Mouse (Mus musculus): ENCODE measurements around the gene Bax. TPM values are rescaled to one million over a fixed set of nuclear protein-coding genes. Genes with fewer than 3 reads are reported as not detected.

Gene Bax
- total and polyA plus RNA-seq, 3 experiments, result 21.9 to 47.2 (median 25.9) TPM

- intact Hi-C loops (cut with DNase I), result loop anchor here (2.0 kb wide), 1 partner anchor 111 kb away; no protein-coding TSS in a partner anchor
- H3K9ac ChIP-seq (ENCODE audit: low read depth, low read length), result no peak overlapping the region
- no peak for DNase-seq
- no peaks in the 10 kb centered on the region for H3K4me1 ChIP-seq (ENCODE audit: control insufficient read depth, insufficient read depth, low read length)
- H3K4me3 ChIP-seq, result no peak overlapping the region
- TF ChIP-seq CTCF (IDR thresholded peaks at IDR 0.05) (no peak), EP300 (IDR thresholded peaks at IDR 0.05; ENCODE audit: insufficient read depth, low read depth, low read length) (no peak), POLR2A (IDR thresholded peaks at IDR 0.05; ENCODE audit: insufficient read depth, low read depth, low read length) (no peak)
- H3K27ac ChIP-seq, result no peak overlapping the region
- no peaks in the 10 kb centered on the region for H3K36me3 ChIP-seq (ENCODE audit: control insufficient read depth, insufficient read depth, low read length)
- 81% methylated on average over 1 of the region's 1 CpGs for WGBS
- no peaks in the 10 kb centered on the region for H3K79me2 ChIP-seq (replicated peaks; ENCODE audit: control insufficient read depth, insufficient read depth, low read length)
- no peaks in the 10 kb centered on the region for H3K27me3 ChIP-seq (ENCODE audit: control insufficient read depth, insufficient read depth, low read length)
These were observed 16.7 kb downstream of the Bax start for GRCm38 (mm10) chr7:45449974-45450373.

GRCm38 (mm10) chr7:45447325-45447990 lies 19.2 kb downstream of the Bax start:
- H3K9ac ChIP-seq (ENCODE audit: low read depth, low read length), result no peak overlapping the region

GRCm38 (mm10) chr7:45446589-45446988 lies 20.1 kb downstream of the Bax start:
- no peak for TF ChIP-seq POLR2A (IDR thresholded peaks at IDR 0.05; ENCODE audit: insufficient read depth, low read depth, low read length)
- intact Hi-C loops (cut with DNase I), result no loop called here
- no peaks in the 10 kb centered on the region for H3K4me1 ChIP-seq (ENCODE audit: control insufficient read depth, insufficient read depth, low read length)
- H3K79me2 ChIP-seq (replicated peaks; ENCODE audit: control insufficient read depth, insufficient read depth, low read length), result no peaks in the 10 kb centered on the region
- H3K27ac ChIP-seq, result no peak overlapping the region
- no peaks in the 10 kb centered on the region; the same call in 1 of the 2 replicates for H3K36me3 ChIP-seq (ENCODE audit: control insufficient read depth, insufficient read depth, low read length)
- DNase-seq, result no peak
- H3K9ac ChIP-seq (ENCODE audit: low read depth, low read length), result no peak overlapping the region
- no peak overlapping the region for H3K4me3 ChIP-seq
- H3K27me3 ChIP-seq (ENCODE audit: control insufficient read depth, insufficient read depth, low read length), result no peaks in the 10 kb centered on the region

More at GRCm38 (mm10) chr7:45447325-45447990, 19.2 kb downstream of the Bax start:
- intact Hi-C loops (cut with DNase I), result no loop called here
- Histone ChIP-seq H3K27me3 (ENCODE audit: control insufficient read depth, insufficient read depth, low read length) (no peaks in the 10 kb centered on the region), H3K27ac (no peak overlapping the region), H3K36me3 (ENCODE audit: control insufficient read depth, insufficient read depth, low read length) (no peaks in the 10 kb centered on the region; the same call in 1 of the 2 replicates), H3K4me1 (ENCODE audit: control insufficient read depth, insufficient read depth, low read length) (no peaks in the 10 kb centered on the region), H3K4me3 (no peak overlapping the region), H3K79me2 (replicated peaks; ENCODE audit: control insufficient read depth, insufficient read depth, low read length) (no peaks in the 10 kb centered on the region)
- WGBS, result 39% methylated on average over 11 of the region's 11 CpGs
- DNase-seq, result no peak
- TF ChIP-seq POLR2A (IDR thresholded peaks at IDR 0.05; ENCODE audit: insufficient read depth, low read depth, low read length) (no peak), CTCF (IDR thresholded peaks at IDR 0.05) (peak; percentile 65), EP300 (IDR thresholded peaks at IDR 0.05; ENCODE audit: insufficient read depth, low read depth, low read length) (0 out of 2 replicates have a peak, but pooled peaks have one; percentile 38)

- no peak for TF ChIP-seq CTCF (IDR thresholded peaks at IDR 0.05)
- TF ChIP-seq POLR2A (IDR thresholded peaks at IDR 0.05; ENCODE audit: insufficient read depth, low read depth, low read length), result 0 out of 2 replicates have a peak, but pooled peaks have one; percentile 11
- TF ChIP-seq EP300 (IDR thresholded peaks at IDR 0.05; ENCODE audit: insufficient read depth, low read depth, low read length), result peak; percentile 64; the same call in 1 of the 2 replicates
- WGBS, result 74% methylated on average over 22 of the region's 22 CpGs
- H3K79me2 ChIP-seq (replicated peaks; ENCODE audit: control insufficient read depth, insufficient read depth, low read length), result no peaks in the 10 kb centered on the region
- H3K27me3 ChIP-seq (ENCODE audit: control insufficient read depth, insufficient read depth, low read length), result no peaks in the 10 kb centered on the region
- H3K9ac ChIP-seq (ENCODE audit: low read depth, low read length), result no peak overlapping the region
- intact Hi-C loops (cut with DNase I), result no loop called here
- peak overlapping the region; percentile 68 for H3K27ac ChIP-seq
- H3K4me1 ChIP-seq (ENCODE audit: control insufficient read depth, insufficient read depth, low read length), result no peaks in the 10 kb centered on the region
- H3K4me3 ChIP-seq, result no peak overlapping the region
- no peaks in the 10 kb centered on the region; the same call in 1 of the 2 replicates for H3K36me3 ChIP-seq (ENCODE audit: control insufficient read depth, insufficient read depth, low read length)
- no peak for DNase-seq
These were observed 22.9 kb downstream of the Bax start for GRCm38 (mm10) chr7:45443526-45444420.

GRCm38 (mm10) chr7:45437521-45438276 lies 29.0 kb downstream of the Bax start, which contains the start of gene Ruvbl2:
TSS of gene Ruvbl2 (minus strand) at chr7:45438096.
- 0 out of 2 replicates have a peak, but pooled peaks have one; percentile 13 for TF ChIP-seq EP300 (IDR thresholded peaks at IDR 0.05; ENCODE audit: insufficient read depth, low read depth, low read length)
- no peak for TF ChIP-seq POLR2A (IDR thresholded peaks at IDR 0.05; ENCODE audit: insufficient read depth, low read depth, low read length)
- peak; percentile 54 for TF ChIP-seq CTCF (IDR thresholded peaks at IDR 0.05)
- Histone ChIP-seq H3K27ac (no peak within 1 kb of the TSS), H3K9ac (ENCODE audit: low read depth, low read length) (no peak within 1 kb of the TSS), H3K27me3 (ENCODE audit: control insufficient read depth, insufficient read depth, low read length) (no peaks in the 10 kb centered on the region), H3K36me3 (ENCODE audit: control insufficient read depth, insufficient read depth, low read length) (no peaks in the 10 kb centered on the region), H3K4me3 (no peak within 1 kb of the TSS), H3K4me1 (ENCODE audit: control insufficient read depth, insufficient read depth, low read length) (peaks cover 7% of the 10 kb centered on the region), H3K79me2 (replicated peaks; ENCODE audit: control insufficient read depth, insufficient read depth, low read length) (no peaks in the 10 kb centered on the region)
- DNase-seq, result no peak
- WGBS, result 45% methylated on average over 19 of the region's 19 CpGs
- intact Hi-C loops (cut with DNase I), result no loop called here

All from heart, adult 2 months (tissue).